Mouse (Mus musculus): ENCODE measurements at regions not wholly inside any gene's neighbourhood (a gene's known extent, or its start where the extent isn't known, plus 50 kb on each side); places are given as distances from the start of the nearest gene placed in this dataset.

GRCm38 (mm10) chr5:106365094-106365493 lies 92.9 kb downstream of the Barhl2 start:
- no peaks in the 10 kb centered on the region for H3K36me3 ChIP-seq
- H3K27me3 ChIP-seq (replicated peaks), result no peaks in the 10 kb centered on the region
- H3K27ac ChIP-seq (replicated peaks), result no peak overlapping the region
- no peak overlapping the region for H3K4me2 ChIP-seq
- H3K9ac ChIP-seq (replicated peaks), result no peak overlapping the region
- 40% methylated on average over 8 of the region's 8 CpGs for WGBS
- ATAC-seq (ENCODE audit: low FRiP score), result no peak
- H3K4me1 ChIP-seq, result no peaks in the 10 kb centered on the region
- H3K9me3 ChIP-seq (replicated peaks), result no peaks in the 10 kb centered on the region
- no peak overlapping the region for H3K4me3 ChIP-seq (replicated peaks)

GRCm38 (mm10) chr5:106351348-106351747 lies 106.6 kb downstream of the Barhl2 start:
- no peak for ATAC-seq (ENCODE audit: low FRiP score)

GRCm38 (mm10) chr5:106349851-106350515 lies 108.0 kb downstream of the Barhl2 start:
- WGBS, result 52% methylated on average over 10 of the region's 10 CpGs
- no peaks in the 10 kb centered on the region for H3K9me3 ChIP-seq (replicated peaks)
- no peaks in the 10 kb centered on the region for H3K27me3 ChIP-seq (replicated peaks)
- no peaks in the 10 kb centered on the region for H3K36me3 ChIP-seq
- no peak overlapping the region for H3K4me3 ChIP-seq (replicated peaks)
- H3K4me2 ChIP-seq, result no peak overlapping the region
- H3K9ac ChIP-seq (replicated peaks), result no peak overlapping the region
- ATAC-seq (ENCODE audit: low FRiP score), result no peak
- H3K4me1 ChIP-seq, result peaks cover 4% of the 10 kb centered on the region; the same call in 1 of the 2 replicates
- no peak overlapping the region for H3K27ac ChIP-seq (replicated peaks)

More at GRCm38 (mm10) chr5:106351348-106351747, 106.6 kb downstream of the Barhl2 start:
- Histone ChIP-seq H3K9me3 (replicated peaks) (no peaks in the 10 kb centered on the region), H3K9ac (replicated peaks) (no peak overlapping the region), H3K27me3 (replicated peaks) (no peaks in the 10 kb centered on the region), H3K36me3 (no peaks in the 10 kb centered on the region), H3K4me1 (peaks cover 4% of the 10 kb centered on the region; the same call in 1 of the 2 replicates), H3K4me2 (no peak overlapping the region), H3K27ac (replicated peaks) (no peak overlapping the region), H3K4me3 (replicated peaks) (no peak overlapping the region)
- WGBS, result 90% methylated on average over 8 of the region's 8 CpGs

- WGBS, result 9% methylated on average over 8 of the region's 8 CpGs
- no peak overlapping the region for H3K27ac ChIP-seq (replicated peaks)
- no peaks in the 10 kb centered on the region for H3K36me3 ChIP-seq
- H3K9me3 ChIP-seq (replicated peaks), result no peaks in the 10 kb centered on the region
- no peak overlapping the region for H3K4me3 ChIP-seq (replicated peaks)
- peaks cover 4% of the 10 kb centered on the region; the same call in 1 of the 2 replicates for H3K4me1 ChIP-seq
- H3K27me3 ChIP-seq (replicated peaks), result 0 out of 2 replicates have a peak, but pooled peaks cover 6% of the 10 kb centered on the region
- no peak overlapping the region for H3K4me2 ChIP-seq
- no peak overlapping the region for H3K9ac ChIP-seq (replicated peaks)
- no peak for ATAC-seq (ENCODE audit: low FRiP score)
These were observed 113.7 kb downstream of the Barhl2 start for GRCm38 (mm10) chr5:106344308-106344707.

GRCm38 (mm10) chr5:106343601-106344000 lies 114.4 kb downstream of the Barhl2 start:
- H3K9ac ChIP-seq (replicated peaks), result no peak overlapping the region
- no peaks in the 10 kb centered on the region for H3K36me3 ChIP-seq
- no peak overlapping the region for H3K27ac ChIP-seq (replicated peaks)
- WGBS, result 40% methylated on average over 6 of the region's 6 CpGs
- no peak overlapping the region for H3K4me3 ChIP-seq (replicated peaks)
- no peaks in the 10 kb centered on the region for H3K9me3 ChIP-seq (replicated peaks)
- no peak for ATAC-seq (ENCODE audit: low FRiP score)
- H3K4me1 ChIP-seq, result peaks cover 4% of the 10 kb centered on the region; the same call in 1 of the 2 replicates
- 0 out of 2 replicates have a peak, but pooled peaks cover 6% of the 10 kb centered on the region for H3K27me3 ChIP-seq (replicated peaks)
- no peak overlapping the region for H3K4me2 ChIP-seq

- WGBS, result 76% methylated on average over 12 of the region's 12 CpGs
- H3K4me1 ChIP-seq, result peaks cover 4% of the 10 kb centered on the region; the same call in 1 of the 2 replicates
- H3K4me2 ChIP-seq, result no peak overlapping the region
- no peaks in the 10 kb centered on the region for H3K9me3 ChIP-seq (replicated peaks)
- H3K4me3 ChIP-seq (replicated peaks), result no peak overlapping the region
- no peak overlapping the region for H3K9ac ChIP-seq (replicated peaks)
- ATAC-seq (ENCODE audit: low FRiP score), result no peak
- H3K27ac ChIP-seq (replicated peaks), result no peak overlapping the region
- H3K27me3 ChIP-seq (replicated peaks), result 0 out of 2 replicates have a peak, but pooled peaks cover 6% of the 10 kb centered on the region
- no peaks in the 10 kb centered on the region for H3K36me3 ChIP-seq
These were observed 116.6 kb downstream of the Barhl2 start for GRCm38 (mm10) chr5:106341361-106341760.

GRCm38 (mm10) chr5:106335639-106336038 lies 122.3 kb downstream of the Barhl2 start:
- no peaks in the 10 kb centered on the region for H3K36me3 ChIP-seq
- no peak overlapping the region for H3K27ac ChIP-seq (replicated peaks)
- no peak overlapping the region for H3K4me3 ChIP-seq (replicated peaks)
- no peaks in the 10 kb centered on the region for H3K27me3 ChIP-seq (replicated peaks)
- no peak overlapping the region for H3K4me2 ChIP-seq
- 90% methylated on average over 11 of the region's 11 CpGs for WGBS
- H3K9me3 ChIP-seq (replicated peaks), result no peaks in the 10 kb centered on the region
- peaks cover 6% of the 10 kb centered on the region for H3K4me1 ChIP-seq
- no peak overlapping the region for H3K9ac ChIP-seq (replicated peaks)
- no peak for ATAC-seq (ENCODE audit: low FRiP score)

- 34% methylated on average over 9 of the region's 9 CpGs for WGBS
These were observed 130.3 kb downstream of the Barhl2 start for GRCm38 (mm10) chr5:106327592-106328150.

GRCm38 (mm10) chr5:106322574-106323215 lies 135.3 kb downstream of the Barhl2 start:
- H3K27ac ChIP-seq (replicated peaks), result no peak overlapping the region
- WGBS, result 39% methylated on average over 18 of the region's 18 CpGs
- no peaks in the 10 kb centered on the region for H3K36me3 ChIP-seq
- H3K4me2 ChIP-seq, result no peak overlapping the region
- H3K4me1 ChIP-seq, result no peaks in the 10 kb centered on the region; the same call in 1 of the 2 replicates
- no peak overlapping the region for H3K4me3 ChIP-seq (replicated peaks)
- H3K27me3 ChIP-seq (replicated peaks), result no peaks in the 10 kb centered on the region
- no peak for ATAC-seq (ENCODE audit: low FRiP score)
- no peak overlapping the region for H3K9ac ChIP-seq (replicated peaks)
- no peaks in the 10 kb centered on the region for H3K9me3 ChIP-seq (replicated peaks)

More at GRCm38 (mm10) chr5:106327592-106328150, 130.3 kb downstream of the Barhl2 start:
- Histone ChIP-seq H3K9me3 (replicated peaks) (no peaks in the 10 kb centered on the region), H3K4me2 (no peak overlapping the region), H3K36me3 (no peaks in the 10 kb centered on the region), H3K27me3 (replicated peaks) (no peaks in the 10 kb centered on the region), H3K9ac (replicated peaks) (no peak overlapping the region), H3K4me1 (no peaks in the 10 kb centered on the region; the same call in none of the 2 replicates), H3K27ac (replicated peaks) (no peak overlapping the region), H3K4me3 (replicated peaks) (no peak overlapping the region)
- ATAC-seq (ENCODE audit: low FRiP score), result no peak

GRCm38 (mm10) chr5:106321426-106321825 lies 136.5 kb downstream of the Barhl2 start:
- Histone ChIP-seq H3K36me3 (no peaks in the 10 kb centered on the region), H3K9ac (replicated peaks) (no peak overlapping the region), H3K4me3 (replicated peaks) (no peak overlapping the region), H3K27ac (replicated peaks) (no peak overlapping the region), H3K9me3 (replicated peaks) (no peaks in the 10 kb centered on the region), H3K4me2 (no peak overlapping the region), H3K4me1 (no peaks in the 10 kb centered on the region; the same call in 1 of the 2 replicates), H3K27me3 (replicated peaks) (no peaks in the 10 kb centered on the region)
- ATAC-seq (ENCODE audit: low FRiP score), result no peak
- WGBS, result 48% methylated on average over 5 of the region's 5 CpGs

GRCm38 (mm10) chr5:106321023-106321422 lies 136.9 kb downstream of the Barhl2 start:
- H3K27me3 ChIP-seq (replicated peaks), result no peaks in the 10 kb centered on the region
- no peaks in the 10 kb centered on the region for H3K9me3 ChIP-seq (replicated peaks)
- ATAC-seq (ENCODE audit: low FRiP score), result no peak
- no peak overlapping the region for H3K4me3 ChIP-seq (replicated peaks)
- no peak overlapping the region for H3K27ac ChIP-seq (replicated peaks)
- no peak overlapping the region for H3K9ac ChIP-seq (replicated peaks)
- H3K36me3 ChIP-seq, result no peaks in the 10 kb centered on the region
- no peak overlapping the region for H3K4me2 ChIP-seq
- WGBS, result 61% methylated on average over 3 of the region's 3 CpGs
- H3K4me1 ChIP-seq, result no peaks in the 10 kb centered on the region; the same call in 1 of the 2 replicates

- no peak for ATAC-seq (ENCODE audit: low FRiP score)
- 21% methylated on average over 6 of the region's 6 CpGs for WGBS
These were observed 137.9 kb downstream of the Barhl2 start for GRCm38 (mm10) chr5:106320039-106320438.

More at GRCm38 (mm10) chr5:106320039-106320438, 137.9 kb downstream of the Barhl2 start:
- no peaks in the 10 kb centered on the region; the same call in 1 of the 2 replicates for H3K4me1 ChIP-seq
- H3K27me3 ChIP-seq (replicated peaks), result no peaks in the 10 kb centered on the region
- no peak overlapping the region for H3K4me3 ChIP-seq (replicated peaks)
- H3K9me3 ChIP-seq (replicated peaks), result no peaks in the 10 kb centered on the region
- no peak overlapping the region for H3K9ac ChIP-seq (replicated peaks)
- H3K4me2 ChIP-seq, result no peak overlapping the region
- no peak overlapping the region for H3K27ac ChIP-seq (replicated peaks)
- H3K36me3 ChIP-seq, result no peaks in the 10 kb centered on the region

Data from neural tube, embryonic 15.5 days (tissue).